Mouse (Mus musculus) spleen, adult 2 months (tissue): ENCODE results near the gene Timm10.

Experiments used
- CTCF ChIP-seq: fragments of 200-500 bp; IDR thresholded peaks from 2 replicates; pipeline ENCODE4 v1.5.1; 2011; ENCODE audit warnings: mild to moderate bottlenecking, inconsistent platforms; ENCODE audit not compliant: insufficient read depth, insufficient read length, insufficient replicate concordance; ENCODE audit errors: extremely low read depth
- POLR2A ChIP-seq: fragments of 200-500 bp; IDR thresholded peaks from 2 replicates; pipeline ENCODE4 v1.6.1; 2011; ENCODE audit warnings: low read depth, low read length, inconsistent platforms

DNA sequence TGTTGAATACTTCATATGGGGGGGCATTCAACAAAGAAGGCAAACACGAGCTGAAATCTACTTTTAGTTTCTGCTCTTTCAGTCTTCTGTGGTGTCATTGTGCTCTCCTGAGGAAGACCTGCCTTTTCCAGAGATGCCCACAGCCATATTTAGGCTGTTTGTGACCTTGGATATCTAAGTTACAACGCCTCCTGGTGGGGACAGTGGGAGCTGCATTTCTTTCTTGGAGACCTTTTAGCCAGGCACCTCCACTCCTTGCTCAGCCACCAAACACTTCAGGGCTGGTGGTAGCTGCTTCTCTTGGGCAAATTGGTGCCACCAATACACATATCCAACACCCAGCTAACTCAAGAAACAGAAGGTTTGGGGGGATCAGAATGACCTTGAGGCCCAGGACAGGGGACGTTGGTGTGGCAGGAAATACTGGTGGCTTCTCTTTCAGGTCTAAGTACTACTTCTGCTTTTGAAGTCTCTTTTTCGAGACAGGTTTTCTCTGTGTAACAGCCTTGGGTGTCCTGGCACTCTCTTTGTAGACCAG is 43.9 kb downstream of the Timm10 start:
- TF ChIP-seq CTCF (no peak), POLR2A (no peak)
